Mouse (Mus musculus) thymus, postnatal 25 days (tissue): ENCODE results near the gene Nmnat3.

Experiments used
- DNase-seq: peaks from one replicate; pipeline ENCODE4 v3.0.0; 2022

The Nmnat3 gene

DNA sequence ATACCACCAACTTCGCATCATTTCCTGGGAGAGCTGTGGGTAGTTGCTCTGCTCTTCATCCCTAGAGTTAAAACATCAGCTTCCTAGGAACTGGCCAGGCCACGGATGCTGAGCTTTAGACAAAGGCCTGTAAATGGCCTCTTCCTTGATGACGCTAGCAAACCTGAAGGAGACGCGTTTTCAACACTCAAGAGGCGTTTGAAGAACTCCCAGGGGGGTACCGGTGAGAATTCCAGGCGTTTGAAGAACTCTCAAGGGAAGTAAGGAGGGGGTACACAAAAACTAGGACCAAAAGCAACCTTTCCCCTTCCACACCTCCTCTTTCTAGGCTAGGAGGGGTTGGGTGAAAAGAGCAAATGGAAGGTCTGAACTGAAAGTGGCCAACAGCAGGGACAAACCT, 137.1 kb downstream of the Nmnat3 start:
- DNase-seq, result no peak

DNA sequence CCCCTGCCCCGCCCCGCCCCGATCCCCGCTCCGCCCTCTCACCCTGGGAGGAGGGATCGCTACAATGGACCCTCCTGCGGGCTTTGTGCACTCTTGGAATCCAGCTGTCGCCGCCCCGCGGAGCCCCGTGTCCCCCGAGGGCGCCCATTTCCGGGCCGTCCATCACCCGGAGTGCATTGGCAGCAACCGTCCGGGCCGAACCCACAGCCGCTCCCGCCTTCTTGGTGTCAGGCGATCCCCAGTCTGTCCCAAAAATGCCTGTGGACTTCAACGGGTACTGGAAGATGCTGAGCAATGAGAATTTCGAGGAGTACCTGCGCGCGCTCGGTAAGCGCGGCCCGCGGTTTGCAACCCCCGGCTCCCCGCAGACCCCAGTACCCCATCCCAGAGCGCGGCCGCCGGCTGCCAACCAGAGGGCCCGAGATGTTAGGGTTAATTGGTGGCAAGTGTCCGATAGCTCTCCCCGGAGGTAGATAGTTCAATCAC, 137.5 kb downstream of the Nmnat3 start:
- no peak for DNase-seq

DNA sequence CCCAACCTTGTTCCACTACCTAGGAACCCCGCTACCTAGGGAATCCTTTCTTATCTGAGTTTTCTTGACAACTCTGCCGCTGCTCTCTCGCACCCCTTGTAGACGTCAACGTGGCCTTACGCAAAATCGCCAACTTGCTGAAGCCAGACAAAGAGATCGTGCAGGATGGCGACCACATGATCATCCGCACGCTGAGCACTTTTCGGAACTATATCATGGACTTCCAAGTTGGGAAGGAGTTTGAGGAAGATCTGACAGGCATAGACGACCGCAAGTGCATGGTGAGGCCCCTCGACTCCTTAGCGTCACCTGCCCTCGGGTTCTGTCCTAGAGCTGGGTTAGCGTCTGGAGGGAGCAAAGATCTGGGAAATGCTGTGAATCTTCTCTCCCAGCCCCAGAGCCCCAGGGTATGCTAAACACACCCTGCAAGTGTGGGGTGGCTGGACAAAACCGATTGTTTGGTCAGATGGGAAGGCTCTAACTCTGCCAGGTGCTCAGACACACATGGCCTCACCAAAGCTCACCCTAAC, 138.2 kb downstream of the Nmnat3 start:
- no peak for DNase-seq

DNA sequence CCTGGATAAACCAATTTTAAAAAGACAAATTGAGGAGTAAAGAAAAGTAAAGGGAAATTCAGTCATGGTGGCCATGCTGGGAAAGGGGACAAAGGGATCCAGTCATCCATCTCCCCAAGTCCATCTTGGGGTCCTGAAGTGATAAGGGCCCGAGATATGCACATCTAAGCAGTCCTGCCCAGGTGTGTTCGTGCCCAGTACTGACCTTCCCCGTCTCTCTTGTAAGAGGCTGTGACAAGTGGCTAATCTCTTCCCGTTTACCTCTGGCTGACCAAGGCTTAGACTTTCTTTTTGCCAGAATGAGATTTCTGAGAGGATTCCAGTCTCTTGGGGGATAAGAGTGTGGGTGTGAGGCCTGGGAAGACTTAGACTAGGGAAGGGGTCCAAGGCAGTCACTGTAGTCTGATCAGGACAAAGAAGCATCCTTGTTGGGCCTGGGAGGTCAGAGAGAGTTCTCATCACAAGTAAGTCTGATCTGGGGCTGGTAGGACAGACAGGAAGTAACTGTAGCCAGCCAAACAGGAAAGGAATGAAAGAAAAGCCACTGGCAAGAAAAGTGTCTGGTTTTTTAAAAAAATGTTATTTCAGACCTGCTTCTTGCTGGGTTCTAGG, 140.8 kb downstream of the Nmnat3 start:
- no peak for DNase-seq

DNA sequence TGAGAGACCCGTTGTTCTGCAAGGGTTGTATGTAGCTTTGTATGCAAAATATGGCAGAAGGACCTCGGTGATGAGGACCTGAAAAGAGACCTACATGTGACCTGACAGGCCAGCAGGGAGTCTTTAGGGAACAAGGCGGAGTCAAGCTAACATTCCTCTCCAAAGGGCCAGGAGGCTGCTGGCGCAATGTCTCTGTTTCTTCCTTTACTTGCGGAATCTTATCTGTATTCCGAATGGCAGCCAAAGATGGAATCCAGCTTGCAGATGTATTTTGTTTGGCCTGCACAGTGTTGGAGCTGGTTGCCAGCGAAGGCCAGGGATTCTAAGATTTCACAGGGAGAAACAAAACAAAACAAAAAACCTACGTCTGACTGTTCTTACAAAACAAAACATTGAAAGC, 141.5 kb downstream of the Nmnat3 start:
- DNase-seq, result no peak

DNA sequence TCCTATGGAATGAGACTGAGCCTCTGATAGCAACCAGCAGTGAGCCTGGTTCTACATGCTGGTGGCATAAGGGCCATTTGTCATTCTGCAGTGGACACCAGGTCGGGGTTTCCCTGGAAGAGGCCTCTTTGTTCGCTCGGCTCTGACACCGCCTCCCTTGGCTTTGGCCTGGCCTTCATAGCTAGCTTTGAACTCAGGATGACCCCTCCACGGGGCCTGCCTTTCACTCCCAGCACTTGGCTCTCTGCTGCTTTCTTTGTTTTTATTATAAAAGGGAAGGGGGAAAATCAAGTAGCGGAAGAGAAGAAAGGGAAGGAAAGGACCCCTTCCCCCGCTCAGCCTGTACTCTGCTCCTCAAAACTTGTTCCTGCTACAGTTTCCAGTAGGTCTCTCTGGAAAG, 142.6 kb downstream of the Nmnat3 start:
- DNase-seq, result no peak

DNA sequence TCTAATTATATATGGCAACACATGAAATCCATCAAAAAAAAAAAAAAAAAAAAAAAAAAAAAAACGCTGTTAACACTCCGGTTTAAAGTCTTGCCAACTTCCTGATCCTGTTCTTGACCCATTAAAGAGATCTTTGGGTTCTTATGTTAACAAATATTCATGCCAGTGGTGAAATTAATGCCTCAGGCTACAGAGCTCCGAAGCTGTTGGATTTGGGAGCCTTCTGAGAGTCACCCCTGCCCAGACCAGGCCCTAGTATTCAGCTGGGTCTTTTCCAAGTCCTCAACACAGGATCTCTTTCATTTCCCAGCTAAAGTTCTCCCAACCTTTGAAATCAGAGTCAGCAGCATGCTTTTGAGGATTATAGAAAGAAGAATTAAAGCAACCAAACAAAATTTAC, 143.3 kb downstream of the Nmnat3 start:
- DNase-seq, result no peak

DNA sequence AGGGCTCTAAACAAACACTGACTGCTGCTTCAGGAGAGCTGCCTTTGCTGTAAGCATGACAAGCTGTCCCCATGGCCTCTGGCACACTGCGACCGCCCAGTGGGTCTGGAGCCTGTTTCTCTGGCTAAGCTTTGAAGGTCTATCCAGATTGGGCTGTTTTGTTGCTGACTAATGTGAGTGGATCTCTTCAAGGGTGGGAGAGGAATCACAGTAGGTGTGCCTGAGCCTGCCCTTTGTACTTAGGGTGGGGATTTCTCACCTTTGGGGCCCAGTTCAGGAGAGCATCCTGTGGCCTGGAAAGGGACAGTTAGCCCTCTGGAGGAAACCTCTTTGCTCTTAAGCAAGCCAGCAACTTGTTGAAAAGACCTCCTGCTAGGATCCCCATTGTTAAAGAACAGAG, 145.8 kb downstream of the Nmnat3 start:
- no peak for DNase-seq

DNA sequence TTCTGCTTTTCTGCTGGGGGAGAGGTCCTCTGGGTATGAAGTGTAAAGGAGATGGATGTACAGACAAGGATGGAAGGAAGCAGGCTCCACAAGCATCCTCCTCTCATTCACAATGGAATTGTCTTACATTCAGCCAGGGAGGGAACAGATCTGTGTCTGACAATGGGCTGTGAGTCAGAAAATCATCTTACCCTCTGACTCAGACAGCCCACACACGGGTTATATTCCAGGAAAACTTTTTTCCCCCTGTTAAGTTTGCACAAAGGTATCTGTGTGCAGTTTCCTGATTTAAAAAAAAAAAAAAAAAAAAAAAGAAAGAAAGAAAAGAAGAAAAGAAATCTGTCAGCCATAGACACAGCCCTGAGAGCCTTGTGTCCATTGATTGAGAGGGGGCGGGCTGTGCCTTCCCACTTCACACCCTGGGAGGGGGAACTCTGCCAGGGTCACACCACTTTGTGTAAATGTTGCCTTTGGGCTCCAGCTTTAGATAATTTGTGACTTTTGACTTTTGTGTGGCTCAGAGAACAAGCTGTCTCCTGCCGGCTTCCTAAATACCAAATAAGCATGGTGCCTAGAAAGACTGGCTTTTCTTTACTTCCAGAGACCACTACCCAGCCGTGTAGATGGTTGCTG, 146.8 kb downstream of the Nmnat3 start:
- no peak for DNase-seq

DNA sequence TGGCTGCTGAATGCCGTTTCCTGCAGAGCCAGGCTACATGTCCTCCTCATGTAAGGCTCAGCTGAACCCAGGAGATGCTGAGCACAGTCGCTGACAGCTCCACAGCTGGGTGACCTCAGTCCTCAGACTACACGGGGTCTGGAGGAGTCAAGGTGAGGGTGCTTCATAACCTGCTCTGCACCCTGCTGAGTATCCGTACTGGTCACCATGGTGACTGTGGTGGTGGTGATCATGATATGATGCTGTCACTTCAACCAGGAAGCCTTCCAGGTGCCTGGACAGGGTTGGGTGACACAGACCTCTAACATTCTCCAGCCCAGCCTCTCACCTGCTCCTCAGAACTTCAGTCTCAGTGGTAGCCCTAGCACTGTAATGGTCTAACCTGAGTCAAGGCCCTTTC, 150.6 kb downstream of the Nmnat3 start:
- no peak for DNase-seq

DNA sequence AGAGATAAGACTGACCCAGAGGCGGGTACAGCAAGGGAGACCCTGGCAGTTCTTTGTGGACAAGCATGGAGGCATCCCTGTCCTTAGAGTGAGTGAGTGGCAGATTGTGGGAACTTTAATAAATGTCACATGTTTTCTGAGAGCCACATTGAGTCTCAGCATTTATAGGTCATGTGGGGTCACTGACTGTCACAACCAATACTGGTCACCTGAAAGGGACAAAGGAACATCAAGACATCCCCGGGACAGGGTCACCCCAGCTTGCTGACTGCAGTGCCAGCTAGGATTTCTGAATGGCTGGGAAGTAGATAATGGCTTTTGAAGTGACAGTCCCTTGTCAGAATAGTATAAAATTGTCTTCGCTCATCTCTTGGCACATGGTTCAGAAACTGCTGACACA, 151.9 kb downstream of the Nmnat3 start:
- DNase-seq, result no peak

DNA sequence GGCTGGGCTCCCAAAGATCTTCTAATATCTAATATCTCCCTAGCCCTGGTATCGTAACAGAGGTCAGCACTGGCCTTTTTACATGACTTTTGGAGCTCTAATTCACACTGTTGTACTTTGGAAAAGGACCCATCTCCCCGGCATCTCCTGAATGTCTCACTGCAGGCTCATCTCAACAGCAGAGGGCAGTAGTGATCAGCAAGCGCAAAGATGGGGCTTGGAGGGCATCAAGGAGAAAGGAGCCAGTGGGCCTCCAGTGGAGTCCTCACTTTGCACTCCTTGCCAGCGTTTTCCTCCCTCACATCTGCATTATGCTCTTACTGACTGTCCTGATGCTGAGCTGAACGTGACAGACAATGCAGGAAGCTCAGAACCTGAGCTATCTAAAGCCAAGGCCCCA, 155.4 kb downstream of the Nmnat3 start:
- DNase-seq, result no peak

DNA sequence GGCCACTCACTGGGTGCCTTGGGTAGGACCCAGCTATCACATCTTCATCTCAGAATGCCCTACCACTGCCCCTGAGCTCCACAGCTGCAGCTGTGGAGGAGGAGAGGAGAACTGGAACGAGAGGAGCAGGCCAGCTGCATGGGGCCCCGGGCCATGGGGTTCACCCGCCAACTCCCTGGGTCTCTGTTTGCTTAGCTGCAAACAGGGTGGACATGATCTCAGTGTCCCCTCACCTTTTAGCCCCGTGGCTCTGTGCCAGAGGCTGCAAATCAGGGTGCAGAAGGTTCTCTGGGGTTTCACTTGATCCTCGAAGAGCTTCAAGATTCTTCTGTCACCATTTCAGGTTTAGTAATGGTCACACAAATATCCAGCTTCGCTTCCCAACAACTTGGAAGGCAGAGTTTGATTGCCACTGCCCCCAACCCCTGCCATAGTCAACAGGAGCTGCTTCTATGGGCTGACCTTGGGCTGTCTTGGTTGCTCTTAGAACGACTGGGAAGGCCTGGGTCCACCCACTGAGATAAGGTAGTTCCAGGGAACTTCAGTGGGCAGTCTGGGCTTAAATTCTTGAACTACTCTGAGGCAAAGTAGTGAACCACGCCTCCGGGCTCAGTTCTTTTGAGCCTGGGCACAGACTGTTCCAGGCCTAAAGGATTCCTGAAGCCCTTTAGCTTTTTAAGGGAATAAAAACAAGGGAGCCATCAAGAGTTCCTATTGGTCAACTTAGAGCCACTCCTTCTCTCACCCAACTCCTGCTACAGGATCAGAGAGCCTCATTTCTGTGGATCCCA, 158.3 kb downstream of the Nmnat3 start:
- no peak for DNase-seq

DNA sequence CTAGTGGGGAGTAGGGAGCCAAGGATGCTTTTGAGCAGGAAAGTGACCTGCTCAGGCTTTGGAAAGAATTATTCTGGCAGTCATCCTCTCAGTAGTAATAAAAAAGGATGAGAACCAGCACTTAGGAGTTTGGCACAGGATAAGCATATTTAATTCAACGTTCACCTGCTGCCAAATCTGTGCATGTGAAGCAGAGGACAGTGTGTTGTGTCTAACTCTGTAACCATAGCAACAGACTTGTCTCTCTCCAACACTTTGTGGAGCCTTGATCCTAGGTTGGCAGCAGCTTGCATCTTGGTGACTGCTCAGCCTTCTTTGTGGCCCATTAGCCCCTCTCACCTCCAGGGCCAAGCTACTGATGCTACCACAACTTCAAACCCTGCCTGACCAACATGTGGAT, 163.7 kb downstream of the Nmnat3 start:
- DNase-seq, result no peak

DNA sequence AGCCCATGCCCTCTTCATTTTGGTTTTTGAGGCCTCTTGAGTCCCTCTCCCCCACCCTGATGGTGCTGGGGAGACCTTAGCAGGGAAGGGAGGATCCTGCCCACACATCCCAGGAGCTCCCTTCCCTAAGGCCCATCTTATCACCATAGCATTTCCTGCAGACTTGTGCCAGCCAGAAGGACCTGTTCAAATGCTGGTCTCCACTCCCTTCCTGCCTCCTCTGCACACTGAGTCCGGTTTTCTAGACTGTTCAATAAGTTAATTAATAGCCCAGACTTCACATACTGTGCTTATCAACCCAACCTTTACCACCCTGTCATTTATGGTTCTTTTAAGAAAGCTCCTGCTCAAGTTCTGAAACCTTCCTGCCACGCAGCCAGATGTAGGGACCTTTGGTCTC, 179.5 kb downstream of the Nmnat3 start:
- no peak for DNase-seq
